Mouse (Mus musculus) layer of hippocampus, postnatal 14 days (tissue): ENCODE data around the gene Sall4. TPM values are rescaled to one million over a fixed set of nuclear protein-coding genes. Genes with fewer than 3 reads are reported as not detected.
A peak's percentile ranks its signal among the peaks of the same experiment; 100 is the strongest.

Experiments
- DNase-seq, 2 experiments: peaks; one replicate each; pipeline ENCODE4 v3.0.0; 2021 to 2022; ENCODE audit warnings: low spot score in 2 of 2, mixed read lengths in 1 of 2
- long read RNA-seq, 2 experiments: library from polyadenylated mRNA; stranded (forward); transcript quantifications; one replicate each; pipeline ENCODE4 v2.0.0; 2021
- total RNA-seq, 2 experiments: library from RNA; stranded (reverse); gene quantifications; 2 replicates each; pipeline ENCODE4 v1.2.3; 2021

Gene Sall4
- under 1 TPM; 0.19 to 0.41 TPM for total RNA-seq
- long read RNA-seq, experiment 1: 0 reads
- long read RNA-seq, experiment 2: 0 reads

DNA sequence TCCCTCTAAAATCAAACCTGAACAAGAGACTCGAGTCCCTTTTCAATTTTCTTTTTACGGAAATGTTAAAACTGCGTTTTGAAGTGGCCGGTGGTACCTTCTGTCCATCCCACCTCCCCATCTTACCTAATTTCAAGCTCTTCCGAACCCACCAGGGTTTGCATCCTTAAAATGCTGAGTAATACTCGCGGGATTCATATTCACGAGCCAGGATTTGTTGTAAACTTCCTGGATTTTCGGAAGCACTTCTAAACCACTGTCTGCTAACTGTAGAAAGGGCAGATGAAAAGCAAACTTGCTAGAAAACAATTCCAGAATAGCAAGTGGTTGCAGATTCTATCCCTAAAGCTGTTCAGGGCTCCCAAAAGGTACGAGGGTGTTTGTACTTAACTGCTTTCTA lies at the start of gene Sall4:
TSS of gene Sall4 (minus strand) at position 362 of the 400 bp plus-strand sequence.
- no peak for DNase-seq

DNA sequence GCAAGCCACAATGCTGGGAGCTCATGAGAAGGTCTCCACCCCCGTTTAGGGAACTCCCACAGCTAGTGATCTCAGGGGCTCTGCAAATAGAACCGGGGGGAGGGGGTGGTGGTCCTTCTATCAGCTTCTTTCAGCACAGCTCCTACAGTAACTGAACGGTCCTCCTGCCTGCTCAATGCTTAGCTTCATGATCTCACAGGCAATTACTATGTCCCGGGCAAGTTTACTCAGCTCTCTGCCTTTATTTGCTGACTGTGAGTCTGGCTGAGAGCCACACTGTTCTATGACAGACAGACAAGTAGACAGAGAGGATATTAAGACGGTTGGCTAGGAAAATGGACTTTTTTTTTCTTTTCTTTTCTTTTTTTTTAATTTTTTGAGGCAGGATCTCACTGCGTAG lies 45.5 kb upstream of the Sall4 start:
- no peak for DNase-seq

DNA sequence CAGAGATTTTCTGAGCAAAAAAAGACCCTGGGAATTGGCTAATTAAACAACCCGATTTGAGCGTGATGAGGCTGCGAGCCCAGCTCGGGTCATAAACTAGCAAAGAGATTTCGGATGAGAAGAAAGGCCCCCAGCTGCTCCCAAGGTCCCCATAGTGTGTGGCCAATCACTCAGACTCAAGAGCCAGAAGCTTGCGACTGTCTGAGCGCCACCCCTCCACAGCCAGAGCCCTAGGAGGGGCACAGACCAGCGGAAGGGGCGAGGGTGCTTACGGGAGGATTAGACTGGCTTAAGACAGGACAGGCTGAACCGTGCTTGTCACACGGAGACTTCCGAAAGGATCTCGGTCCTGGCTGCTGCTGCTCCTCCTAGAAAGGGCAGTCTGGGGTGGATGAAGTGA lies 42.2 kb upstream of the Sall4 start:
- no peak for DNase-seq

DNA sequence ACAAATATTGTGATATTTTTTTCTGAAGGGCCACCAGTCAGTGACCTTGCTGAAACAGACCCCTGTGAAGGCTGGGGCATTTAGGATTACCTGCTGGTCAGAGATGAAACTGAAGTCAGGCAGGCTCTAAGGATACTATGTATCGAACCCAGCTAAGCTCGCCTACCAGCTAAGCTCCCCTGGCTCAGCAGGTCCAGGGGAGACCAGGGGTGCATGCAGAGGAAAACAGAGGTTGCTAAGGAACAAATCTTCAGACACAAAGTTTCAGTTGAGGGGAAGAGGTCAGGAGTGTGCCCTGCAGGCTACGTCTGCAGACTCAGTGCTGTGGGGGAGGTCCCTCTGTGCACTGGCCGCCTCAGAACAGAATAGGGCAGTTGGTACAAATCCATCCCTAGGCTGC lies 39.9 kb upstream of the Sall4 start:
- DNase-seq: no peak

DNA sequence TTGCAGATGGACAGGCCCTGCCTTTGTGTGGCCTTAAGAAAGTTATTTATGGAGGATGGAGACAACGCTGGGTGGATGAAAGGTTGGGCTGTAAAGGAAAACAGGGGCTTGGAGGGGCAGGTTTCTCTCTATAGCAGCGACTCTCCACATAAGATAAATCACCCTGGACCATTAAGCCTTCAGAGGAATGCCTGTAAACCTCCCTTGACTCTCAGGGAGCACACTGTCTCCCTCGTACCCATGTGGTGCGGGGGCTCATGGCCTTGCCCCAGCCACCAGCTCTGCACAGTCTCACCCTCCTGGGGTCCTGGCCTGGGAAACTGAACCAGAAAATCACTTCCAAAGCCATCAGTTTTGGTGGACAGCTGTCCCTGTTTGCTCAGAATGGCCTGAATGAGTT lies 36.1 kb upstream of the Sall4 start:
- no peak for DNase-seq

DNA sequence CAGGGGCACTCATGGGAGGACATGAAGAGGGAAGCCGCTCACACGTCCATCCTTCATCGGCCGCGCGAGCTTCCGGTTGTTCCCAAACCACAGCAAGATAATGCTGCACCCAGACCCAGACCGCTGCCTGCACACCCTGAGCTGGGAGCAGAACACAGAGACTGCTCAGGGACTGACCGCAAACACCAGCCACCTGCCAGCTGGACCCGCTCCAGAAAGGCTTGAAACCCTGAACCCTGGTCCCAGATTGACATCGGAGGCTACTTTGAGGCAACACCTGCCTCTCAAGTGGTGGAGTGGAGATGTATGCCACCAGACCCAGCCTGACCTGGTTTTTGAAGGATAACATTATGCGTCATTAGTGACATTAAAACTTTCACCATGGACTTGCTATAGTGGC lies 31.6 kb upstream of the Sall4 start:
- no peak for DNase-seq

DNA sequence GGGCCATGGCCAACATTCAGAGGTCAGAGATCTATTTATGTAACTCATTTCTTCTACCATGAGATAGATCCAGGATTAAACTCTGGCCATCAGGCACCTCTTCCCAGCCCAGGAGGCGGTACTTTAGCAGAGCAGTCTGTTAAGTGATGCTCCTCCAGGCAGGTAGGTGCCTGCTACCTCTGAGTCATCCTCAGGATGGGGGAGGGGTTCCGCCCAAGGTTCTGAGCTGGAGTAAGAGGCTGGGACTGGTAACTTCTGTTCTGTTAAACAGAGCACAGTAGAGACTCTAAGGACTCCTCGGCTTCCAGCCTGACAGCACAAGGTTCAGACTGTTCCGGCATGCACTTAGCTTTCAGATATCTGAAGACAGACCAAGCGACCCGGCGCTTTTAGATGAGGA lies 31.2 kb upstream of the Sall4 start:
- DNase-seq: no peak

DNA sequence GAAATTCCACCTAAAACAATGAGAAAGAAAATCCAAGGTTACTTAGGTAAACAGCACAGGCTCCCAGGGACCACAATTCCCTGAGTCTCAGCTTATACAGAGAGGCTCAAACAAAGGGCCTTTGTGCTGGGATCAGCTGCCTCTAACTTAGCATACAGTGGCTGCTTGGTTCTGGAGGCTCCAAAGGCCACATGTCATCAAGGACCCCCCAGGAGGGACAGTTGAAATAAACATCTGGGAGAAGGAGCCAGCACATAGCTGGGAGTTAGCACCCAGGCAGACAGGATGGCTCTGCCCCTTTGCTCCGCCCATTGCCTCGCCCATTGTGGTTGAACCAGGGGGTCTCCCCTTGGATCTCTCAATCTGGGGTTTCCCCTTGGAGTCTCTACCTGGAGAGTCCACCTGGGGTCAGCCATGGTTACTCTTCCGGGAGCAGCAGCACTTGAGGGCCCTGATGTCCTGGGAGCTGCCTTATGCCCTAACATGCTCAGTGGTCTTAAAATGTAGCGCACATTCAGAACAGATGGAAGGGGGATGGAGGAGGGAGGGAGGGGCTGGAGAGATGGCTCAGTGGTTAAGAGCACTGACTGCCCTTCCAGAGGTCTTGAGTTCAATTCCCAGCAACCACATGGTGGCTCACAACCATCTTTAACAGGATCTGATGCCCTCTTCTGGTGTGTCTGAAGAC lies 23.5 kb upstream of the Sall4 start:
- no peak for DNase-seq

DNA sequence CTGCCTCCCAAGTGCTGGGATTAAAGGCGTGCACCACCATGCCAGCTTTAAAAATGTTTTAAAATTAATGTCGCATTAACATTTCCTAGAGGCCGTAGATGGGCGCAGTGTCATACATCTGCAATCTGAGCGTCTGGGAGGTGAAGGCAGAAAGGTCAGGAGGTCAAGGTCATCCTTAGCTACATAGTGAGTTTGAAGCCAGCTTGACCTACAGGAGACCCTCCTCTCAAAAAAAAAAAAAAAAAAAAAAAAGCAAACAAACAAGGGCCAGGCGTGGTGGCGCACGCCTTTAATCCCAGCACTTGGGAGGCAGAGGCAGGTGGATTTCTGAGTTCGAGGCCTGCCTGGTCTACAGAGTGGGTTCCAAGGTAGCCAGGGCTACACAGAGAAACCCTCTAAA lies 18.4 kb upstream of the Sall4 start:
- no peak for DNase-seq

DNA sequence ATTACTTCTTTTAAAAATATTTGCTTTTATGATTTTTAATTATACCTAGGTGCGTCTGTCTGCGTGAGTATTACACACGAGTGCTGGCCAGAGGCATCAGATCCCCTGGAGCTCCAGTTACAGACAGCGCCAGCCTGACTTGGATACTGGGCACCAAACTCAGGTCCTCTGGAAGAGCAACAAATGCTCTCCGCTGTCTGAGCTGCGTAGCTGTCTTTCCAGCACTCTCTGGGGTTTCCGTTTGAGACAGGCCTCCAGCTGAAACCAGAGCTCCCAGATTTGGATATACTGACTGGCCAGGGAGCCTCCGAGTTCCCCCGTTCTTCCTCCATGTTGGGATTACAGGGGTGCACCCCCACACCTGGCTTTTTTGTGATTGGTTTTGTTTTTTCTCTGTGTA lies 12.9 kb upstream of the Sall4 start:
- DNase-seq: no peak

DNA sequence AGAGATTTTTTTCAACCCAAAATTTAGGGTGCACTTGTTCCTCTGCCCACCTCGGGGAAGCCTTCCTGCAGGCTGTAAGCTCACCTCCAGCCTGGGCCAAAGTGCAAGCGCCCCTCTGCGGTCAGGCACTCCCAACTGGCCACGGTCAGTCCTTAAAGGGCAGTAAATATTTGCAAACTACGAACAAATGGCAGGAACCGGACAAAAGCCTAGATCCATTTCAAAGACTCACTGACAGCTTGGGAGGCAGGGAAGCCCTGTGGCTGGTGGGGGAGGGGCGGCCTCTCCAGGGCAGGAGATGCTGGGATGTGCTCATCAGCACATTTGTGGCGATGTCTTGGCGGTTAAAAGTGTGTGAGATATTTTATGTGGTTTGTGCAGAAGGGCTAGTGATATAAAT lies 12.3 kb upstream of the Sall4 start:
- no peak for DNase-seq

DNA sequence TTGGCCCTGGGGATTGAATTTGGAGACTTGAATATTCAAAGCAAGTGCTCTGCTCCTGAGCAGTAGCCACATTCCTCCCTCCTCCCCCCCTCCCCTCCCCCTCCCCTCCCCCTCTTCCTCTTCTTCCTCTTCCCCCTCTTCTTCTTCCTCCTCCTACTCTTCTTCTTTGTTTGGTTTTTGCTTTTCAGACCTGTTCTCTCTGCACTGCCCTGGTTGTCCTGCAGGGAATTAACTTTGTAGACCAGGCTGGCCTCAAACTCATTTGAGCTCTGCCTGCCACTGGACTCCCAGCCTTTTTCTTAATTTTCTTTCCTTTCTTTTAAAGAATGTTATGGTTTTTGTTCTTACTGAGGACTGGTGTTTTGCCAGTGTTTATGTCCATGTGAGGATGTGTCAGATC lies 9.7 kb upstream of the Sall4 start:
- no peak for DNase-seq

DNA sequence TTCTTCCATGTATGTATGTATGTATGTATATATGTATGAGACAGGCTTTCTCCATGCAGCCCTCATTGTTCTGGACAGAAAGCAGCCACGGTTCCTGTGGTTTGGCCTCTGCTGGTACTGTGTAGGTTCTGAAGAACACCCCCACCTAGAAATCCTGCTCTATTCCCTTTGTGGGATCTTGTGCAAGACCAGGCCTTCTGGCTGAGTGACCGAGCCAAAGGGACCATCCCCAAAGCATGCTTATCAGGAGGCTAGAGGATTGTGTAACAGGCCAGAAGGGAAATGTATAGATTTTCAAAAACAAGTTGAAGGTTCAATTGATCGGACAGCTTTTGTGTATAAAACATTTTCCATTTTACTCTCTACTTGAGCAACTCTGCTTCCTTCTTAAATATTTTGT lies 8.5 kb upstream of the Sall4 start:
- DNase-seq: no peak

DNA sequence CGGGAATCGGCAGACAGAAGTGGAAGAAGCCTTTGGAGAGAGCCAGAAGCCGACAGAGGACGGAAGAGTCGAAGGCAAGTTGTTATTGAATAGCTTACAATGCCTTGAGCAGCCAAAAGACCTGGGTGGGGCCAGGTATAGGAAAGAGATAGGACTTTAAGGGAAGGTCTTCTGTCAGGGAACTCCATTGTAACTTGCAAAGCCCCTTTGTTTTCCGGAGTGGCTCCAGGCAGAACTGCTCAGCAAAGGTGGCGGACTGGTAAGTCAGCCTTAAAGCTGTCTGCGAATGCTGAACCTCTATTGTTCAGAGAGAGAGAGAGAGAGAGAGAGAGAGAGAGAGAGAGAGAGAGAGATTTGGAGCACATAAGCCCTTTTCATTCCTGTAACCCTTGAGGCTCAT lies 1.5 kb upstream of the Sall4 start:
- DNase-seq: no peak

DNA sequence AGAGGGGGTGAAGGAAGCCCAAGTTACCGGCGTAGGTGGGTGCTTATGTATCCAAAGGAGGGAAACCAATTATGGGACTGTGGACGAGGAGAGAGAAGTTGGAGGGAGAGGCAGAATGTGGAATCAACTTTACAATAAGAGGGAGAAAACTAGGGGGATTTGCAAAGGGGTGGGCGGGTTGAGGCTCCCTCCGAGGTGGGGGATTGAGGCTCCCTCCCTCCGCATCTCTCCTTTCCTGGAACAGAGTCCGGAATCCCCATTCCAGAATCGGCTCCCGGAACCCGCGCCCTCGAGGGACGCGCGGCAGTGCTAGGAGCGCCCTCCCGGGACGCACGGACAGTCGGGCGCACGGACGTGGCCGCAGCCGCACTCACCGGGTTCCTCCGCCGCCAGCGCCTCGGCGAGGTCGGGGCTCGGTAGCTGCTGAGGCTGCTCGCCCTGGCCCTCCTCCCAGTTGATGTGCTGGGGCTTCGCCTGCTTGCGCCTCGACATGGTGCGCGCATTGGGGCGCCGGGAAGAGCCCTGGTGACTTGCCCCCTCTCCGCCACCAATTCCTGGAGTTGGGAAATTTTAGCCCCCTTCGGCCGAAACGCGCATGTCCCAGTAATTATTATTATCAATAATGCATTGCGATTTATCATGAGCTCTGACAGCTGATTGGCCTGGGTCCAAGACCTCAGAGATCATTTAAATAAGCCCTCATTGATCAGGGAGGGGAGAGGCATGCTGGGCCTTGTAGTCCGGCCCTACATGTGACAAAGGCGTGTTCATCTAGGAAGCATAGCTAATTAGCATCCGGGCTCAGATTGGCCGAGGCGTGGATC lies 993 bp downstream of the Sall4 start:
- DNase-seq: peak; percentile 15 to 32

DNA sequence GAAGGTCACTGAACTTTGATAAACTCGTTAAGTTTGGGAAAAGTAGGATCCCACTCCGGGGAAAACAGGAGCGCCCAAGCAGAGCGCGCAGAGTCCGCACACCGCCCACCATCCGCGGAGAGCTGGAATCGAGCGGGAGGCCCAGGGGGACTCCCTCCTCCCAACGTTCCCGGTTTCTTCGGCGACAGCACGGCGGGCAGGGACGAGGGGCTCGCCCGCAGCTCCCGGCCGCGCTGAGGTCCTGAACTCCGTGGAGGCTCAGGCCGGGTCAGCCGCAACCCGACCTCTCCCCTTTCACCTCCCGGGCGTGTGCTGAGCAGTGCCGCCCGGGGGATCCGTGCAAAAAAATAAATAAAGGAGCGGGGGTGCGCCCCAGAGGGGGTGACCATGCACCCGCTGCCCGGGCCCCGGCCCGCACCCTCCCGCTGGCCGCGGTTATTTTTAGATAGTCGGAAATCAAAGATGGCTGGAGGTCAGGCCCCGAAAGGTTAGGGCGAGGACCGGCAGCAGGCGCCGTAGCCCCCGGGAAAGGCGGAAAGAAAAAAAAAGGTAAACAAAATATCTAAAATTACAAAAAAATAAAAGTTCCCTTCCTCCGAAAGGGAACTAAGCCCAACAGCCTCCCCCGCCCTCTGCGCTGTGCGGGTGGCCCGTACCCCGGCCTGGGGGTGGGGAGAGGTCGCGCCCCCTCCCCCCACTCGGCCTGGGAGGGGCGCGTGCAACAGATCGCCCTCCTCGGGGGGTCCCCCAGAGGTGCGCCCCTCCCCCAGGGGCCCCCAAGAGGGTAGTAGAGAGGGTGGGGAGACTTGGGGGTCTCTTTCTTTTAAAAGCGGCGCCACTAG lies 1.8 kb downstream of the Sall4 start:
- no peak for DNase-seq

DNA sequence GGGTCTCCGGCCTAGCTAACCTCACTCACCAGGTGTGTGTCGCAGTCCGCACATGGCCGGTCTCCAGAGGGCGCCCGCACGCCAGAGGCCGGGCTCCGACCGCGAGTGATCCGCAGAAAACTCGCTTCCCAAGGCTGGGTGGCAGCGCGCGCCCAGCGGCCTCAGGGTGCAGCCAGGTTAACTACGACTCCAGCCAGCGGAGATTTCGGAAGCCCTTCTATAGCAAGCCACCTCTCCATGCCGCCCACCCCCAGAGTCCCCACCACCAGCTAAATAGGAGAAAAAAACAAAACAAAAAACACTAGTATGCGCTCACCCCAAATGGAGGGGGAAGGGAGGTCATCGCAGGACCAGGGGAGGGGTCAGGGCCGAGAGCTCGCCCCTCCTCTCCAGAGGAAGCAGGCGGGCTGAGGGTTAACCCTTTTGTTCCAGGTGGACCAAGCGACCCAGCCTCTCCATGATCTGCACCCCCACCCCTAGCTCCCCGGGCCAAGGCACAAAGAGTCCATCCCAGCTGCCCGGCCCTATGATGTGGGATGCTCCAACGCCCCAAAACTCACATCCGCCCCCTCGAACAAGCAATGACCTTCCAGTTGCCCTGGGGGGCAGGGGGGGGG lies 2.6 kb downstream of the Sall4 start:
- DNase-seq: peak in 1 of 2 experiments; percentile 14

DNA sequence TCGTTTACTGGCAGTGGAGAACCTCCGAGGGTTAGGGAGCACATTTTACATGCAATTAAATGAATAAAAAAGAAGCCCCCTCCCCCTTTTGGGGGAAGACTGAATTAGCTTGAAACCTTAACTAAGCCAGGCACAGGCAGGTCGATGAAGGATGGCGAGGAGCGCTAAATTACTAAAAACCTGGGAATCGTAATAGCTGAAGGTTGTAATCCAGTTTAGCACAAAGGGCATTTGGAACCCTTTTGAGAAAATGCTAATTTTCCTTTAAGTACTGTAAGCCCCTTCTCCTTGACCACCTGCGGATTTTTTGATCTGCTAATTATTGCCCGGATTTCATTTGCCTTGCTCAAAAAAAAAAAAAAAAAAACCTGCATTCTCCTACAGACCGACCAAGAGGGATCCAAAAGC lies 3.3 kb downstream of the Sall4 start:
- no peak for DNase-seq

DNA sequence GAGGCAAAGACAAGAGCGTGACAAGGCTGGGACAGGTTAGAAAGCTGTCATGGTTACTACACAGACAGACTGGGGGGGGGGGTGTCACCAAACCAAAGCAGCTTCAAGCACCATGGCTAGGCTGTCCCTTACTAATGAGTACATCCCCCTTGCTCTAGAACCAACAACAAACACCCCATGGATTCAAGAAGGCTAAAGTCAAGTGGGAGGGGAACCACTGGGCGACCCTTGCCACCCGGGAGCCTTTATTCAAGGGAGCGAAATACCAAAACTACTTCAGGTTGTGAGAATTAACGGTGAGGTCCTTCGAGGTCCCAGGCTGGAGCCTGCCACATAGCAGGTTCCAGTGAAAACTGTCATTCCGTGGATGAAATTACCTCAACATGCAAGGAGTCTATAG lies 4.0 kb downstream of the Sall4 start:
- DNase-seq: no peak

DNA sequence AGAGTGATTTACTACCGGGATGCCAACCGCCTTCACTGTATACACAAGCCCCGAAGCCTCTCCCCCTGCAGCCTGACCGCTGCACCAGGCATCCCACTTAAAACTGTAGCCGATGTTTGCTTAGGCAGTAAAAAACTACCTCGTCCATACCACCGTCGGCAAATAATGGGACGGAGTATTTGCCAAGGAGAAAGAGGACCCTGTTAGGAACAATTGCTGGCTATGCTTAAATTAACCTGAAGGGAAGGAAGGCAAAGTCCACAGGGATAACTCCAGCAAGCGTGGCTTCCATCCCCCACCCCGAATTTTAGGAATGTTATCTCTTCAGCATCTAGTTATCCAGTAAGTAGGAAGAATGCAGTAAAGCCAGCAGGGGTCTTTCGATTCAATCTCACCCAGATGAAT lies 5.3 kb downstream of the Sall4 start:
- no peak for DNase-seq

DNA sequence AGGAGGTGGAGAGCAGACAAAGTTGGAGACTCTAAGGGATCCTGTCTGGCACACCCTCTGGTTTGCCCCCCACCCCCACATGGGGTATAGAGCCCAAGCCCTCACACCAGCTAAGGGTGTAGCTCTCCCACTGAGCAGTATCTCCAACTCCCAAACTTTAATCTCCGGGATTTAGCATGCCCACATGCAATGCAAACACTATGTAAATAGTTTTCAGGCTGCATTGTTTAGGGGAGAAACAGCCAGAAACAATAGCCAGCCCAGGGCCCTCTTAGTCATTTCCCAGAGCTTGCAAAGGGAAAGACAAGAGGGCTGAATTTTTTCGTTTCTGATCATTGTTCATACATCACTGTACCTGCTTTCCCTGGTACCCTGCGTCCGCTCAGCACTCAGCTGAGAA lies 5.8 kb downstream of the Sall4 start:
- DNase-seq: no peak
